Mouse (Mus musculus): Measurements from ENCODE around the gene Rnf38.

Rnf38 gene

DNA sequence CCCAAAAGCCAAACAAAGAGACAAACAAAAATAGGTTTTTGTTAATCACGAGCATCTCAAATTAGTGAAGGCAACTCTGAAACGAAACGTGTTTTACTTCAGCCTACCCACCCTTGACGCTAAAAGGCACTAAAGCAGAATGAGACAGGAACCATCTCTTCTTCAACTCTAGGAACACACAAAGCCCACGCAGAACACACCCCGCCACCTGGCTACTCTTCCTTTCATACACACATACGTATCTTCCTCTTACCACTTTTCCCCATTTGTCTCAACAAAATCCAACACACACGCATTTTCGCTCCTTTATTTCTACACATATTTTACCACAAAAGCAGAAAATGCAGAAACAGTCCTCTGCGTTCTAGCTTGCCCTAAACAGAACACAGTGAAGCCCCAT lies 8.5 kb downstream of the Rnf38 start:
- in situ Hi-C loops (cut with MboI; ENCODE audit: low sequenced_read_pairs): no loop called here

GRCm38 (mm10) chr4:44224141-44224540 lies 9.4 kb downstream of the Rnf38 start:
- in situ Hi-C loops (cut with MboI; ENCODE audit: low sequenced_read_pairs): no loop called here

DNA sequence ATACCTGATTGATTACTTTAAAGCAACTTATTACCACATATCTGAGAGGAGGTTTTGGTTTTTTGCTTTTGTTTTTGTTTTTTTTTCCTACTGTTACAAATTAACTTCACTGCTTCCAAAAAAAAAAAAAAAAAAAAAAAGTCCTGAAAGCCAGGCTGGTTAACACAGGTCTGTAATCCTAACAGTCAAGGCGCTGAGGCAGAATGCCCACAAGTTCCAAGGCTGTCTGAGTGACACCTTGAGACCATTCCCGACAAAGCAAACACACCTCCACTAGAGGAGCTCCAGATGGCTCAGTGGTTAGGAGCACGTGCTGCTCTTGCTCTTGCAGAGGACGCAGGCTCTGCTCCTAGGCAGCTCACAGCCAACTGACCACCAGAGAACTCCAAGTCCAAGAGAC lies 10.1 kb downstream of the Rnf38 start:
- in situ Hi-C loops (cut with MboI; ENCODE audit: low sequenced_read_pairs): no loop called here

- in situ Hi-C loops (cut with MboI; ENCODE audit: low sequenced_read_pairs): no loop called here
Measured at GRCm38 (mm10) chr4:44216797-44217442, 16.7 kb downstream of the Rnf38 start.

DNA sequence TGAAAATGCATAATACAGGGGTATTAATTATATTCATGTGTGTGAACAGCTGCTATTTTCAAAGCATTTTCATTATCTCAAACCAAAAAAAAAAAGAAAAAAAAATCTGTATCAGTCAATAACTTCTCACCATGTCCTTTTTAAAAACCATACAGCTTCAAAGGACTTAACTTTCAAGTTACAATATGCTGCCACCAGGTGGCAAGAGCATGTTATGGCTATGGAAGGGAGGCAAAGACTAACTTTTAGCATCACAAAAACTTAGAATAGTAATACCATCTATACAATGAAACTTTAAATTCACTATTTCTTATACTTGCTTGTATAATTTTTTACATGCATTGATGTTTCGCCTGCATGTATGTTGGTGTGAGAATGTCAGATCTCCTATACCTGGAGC lies 33.6 kb downstream of the Rnf38 start:
- in situ Hi-C loops (cut with MboI; ENCODE audit: low sequenced_read_pairs): no loop called here

DNA sequence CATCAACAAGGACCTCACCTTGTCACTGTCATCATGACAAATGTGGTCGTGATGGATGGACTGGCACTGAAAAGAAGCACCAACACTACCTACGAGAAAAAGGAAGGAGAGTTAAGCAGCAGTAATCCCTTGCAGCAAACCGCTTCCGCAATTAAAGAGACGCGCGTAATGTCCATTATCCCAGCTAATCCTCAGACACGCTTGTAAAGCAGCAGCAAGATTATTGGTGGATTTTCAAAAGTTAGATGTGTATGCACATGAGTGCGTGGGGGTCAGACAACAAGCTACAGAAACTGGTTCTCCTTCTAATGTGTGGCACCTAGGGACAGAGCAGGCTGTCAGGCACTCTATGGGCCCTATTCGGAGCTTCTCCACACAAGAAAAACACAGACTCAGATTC lies 46.2 kb downstream of the Rnf38 start:
- in situ Hi-C loops (cut with MboI; ENCODE audit: low sequenced_read_pairs): no loop called here

GRCm38 (mm10) chr4:44183862-44184261 lies 49.7 kb downstream of the Rnf38 start:
- in situ Hi-C loops (cut with MboI; ENCODE audit: low sequenced_read_pairs): no loop called here

DNA sequence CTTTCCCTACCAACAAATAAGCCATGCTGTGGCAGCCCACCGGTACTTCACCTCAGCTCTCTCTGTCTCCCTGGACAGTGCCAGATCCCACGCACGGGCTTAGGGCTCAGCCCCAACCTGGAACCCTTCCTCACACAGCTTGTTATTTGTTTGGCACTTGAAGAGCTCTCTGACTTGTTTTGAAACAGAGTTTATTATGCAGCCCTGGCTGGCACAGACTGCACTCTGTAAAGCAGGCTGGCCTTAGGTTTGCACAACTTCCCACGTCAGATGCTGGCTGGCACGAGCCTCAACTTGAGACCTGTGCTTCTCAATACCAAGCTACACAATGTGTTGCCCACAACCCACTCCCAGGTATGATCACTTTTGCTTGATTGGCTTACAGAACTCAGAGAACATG lies 53.8 kb downstream of the Rnf38 start:
- in situ Hi-C loops (cut with MboI; ENCODE audit: low sequenced_read_pairs): loop anchor here (5.0 kb wide), 1 partner anchor 113 kb away; no protein-coding TSS in a partner anchor

DNA sequence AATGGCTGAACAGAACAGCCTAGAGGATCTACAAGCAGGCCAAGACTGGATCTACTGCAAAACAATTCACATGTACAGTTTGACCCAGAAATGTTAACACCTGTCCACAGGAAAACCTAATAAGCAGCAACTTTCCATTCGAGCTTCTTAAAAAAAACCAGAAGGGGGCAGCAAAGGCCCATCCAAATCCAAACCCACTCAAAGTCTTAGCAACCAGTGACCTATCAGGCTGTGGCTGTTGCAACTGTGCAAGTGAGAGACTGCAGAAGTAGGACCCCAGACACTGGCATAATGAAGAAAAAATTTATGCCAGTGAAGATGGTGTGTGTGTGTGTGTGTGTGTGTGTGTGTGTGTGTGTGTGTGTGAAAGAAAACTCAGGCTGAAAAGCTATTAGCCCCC lies 60.4 kb downstream of the Rnf38 start:
- in situ Hi-C loops (cut with MboI; ENCODE audit: low sequenced_read_pairs): no loop called here

DNA sequence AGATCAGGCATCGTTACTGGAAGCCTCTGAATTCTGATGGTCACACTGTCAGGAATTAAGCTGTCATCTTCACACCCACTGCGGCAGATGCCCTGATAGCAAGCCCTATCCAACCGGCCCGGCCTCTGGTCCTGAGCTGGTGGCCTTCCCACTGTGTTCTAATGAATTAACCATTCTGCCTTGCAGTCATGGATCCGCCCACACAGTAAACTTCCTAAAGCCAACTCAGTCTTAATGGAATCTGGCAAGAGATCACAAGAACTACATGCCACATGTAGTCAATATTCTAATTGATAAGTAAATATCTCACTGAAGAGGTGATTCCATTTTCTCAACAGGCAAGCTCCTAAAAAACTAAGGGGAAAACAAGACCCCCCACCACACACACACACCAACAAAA lies 60.9 kb downstream of the Rnf38 start:
- in situ Hi-C loops (cut with MboI; ENCODE audit: low sequenced_read_pairs): no loop called here

- in situ Hi-C loops (cut with MboI; ENCODE audit: low sequenced_read_pairs): no loop called here
Measured at GRCm38 (mm10) chr4:44169884-44170283, 63.7 kb downstream of the Rnf38 start.

- in situ Hi-C loops (cut with MboI; ENCODE audit: low sequenced_read_pairs): no loop called here
Measured at GRCm38 (mm10) chr4:44168816-44169215, 64.8 kb downstream of the Rnf38 start.

DNA sequence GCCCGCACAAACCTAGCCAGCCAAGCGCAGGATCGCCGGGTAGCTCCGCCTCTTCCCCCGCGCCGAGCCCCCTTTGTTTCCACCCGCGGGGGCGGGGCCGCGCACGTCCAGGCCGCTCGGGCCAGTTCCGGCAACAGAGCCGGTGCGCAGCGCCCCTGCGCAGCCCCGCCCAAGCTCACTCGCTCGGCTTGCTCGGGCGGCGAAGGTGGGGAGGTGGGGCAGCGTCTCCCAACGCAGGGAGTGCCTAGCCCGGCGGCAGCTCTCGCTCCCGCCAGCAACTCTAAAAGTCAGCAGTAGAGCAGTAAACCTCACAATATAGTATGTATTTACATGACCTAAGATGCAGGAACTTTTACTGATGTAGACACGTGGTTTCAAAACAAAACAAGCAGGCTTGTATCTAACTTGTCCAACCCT lies 65.3 kb downstream of the Rnf38 start:
- in situ Hi-C loops (cut with MboI; ENCODE audit: low sequenced_read_pairs): no loop called here

DNA sequence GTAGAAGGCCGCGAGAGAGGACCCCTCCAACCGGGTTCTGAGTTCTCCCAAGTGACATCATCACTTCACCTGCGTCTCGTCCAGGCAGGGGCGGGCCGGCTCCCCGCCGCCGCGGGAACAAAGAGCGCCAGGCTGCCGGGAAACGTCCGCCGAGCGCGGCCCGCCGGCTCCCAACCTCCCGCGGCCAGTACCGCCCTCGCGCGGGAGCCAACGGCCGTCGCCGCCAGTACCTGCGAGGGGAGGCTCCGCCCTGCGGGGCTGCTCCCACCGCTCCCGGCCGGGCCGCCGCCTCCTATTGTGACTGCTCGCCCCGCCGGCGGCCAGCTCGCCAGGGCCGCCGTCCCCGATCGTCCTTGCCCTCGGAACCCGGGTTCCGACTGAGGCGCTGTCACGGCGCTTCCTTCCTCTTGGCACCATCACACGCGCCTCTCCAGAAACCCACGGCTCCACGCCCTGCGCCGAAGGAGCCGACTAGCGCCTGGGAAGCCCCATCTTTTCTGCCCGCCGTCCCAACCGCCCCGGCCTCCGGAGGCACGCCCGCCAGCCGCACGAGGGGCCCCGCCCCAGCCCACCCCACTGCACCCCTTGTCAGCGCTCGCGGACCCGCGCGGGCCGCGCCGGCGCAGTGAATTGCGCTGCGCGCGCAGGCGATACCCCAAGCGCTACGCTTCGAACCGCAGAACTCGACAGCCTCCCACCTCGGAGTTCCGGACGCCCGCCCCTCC lies 66.0 kb downstream of the Rnf38 start:
- in situ Hi-C loops (cut with MboI; ENCODE audit: low sequenced_read_pairs): no loop called here

- in situ Hi-C loops (cut with MboI; ENCODE audit: low sequenced_read_pairs): no loop called here
Measured at GRCm38 (mm10) chr4:44166702-44167396, 66.7 kb downstream of the Rnf38 start.

DNA sequence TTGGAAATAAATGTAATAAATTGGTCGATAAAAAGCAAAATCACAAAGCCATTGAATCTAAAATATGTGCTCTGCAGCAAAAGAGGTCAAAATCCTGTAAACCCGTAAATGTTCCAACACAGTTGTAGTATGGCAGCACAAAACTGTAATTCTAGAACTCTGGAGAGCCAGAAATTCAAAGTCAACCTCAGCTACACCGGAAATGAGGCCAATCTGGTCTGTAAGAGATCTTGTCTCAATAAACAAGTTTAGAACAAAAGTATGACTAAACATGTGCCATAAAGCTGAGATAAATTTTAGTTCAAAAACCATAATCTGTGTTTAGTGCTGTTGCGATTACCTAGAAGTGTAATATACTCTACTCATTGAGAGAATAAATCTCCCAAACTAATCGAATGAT lies 69.0 kb downstream of the Rnf38 start:
- in situ Hi-C loops (cut with MboI; ENCODE audit: low sequenced_read_pairs): no loop called here

DNA sequence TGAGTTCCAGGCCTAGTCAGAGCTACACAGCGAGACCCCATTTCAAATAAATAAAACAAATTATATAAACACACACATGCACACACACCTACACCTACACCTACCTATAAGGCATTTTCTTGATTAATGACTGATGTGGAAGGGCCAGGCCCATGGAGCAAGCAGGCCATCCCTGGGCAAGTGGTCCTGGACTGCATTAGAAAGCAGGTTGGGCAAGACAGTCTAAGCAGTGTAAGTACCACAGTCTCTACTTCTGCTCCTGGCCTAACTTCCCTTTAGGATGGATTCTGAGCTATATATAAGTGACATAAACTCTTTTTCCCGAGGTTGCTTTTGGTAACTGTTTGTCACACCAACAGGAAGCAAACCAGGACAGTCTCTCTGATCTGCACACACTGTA lies 70.6 kb downstream of the Rnf38 start:
- in situ Hi-C loops (cut with MboI; ENCODE audit: low sequenced_read_pairs): no loop called here

DNA sequence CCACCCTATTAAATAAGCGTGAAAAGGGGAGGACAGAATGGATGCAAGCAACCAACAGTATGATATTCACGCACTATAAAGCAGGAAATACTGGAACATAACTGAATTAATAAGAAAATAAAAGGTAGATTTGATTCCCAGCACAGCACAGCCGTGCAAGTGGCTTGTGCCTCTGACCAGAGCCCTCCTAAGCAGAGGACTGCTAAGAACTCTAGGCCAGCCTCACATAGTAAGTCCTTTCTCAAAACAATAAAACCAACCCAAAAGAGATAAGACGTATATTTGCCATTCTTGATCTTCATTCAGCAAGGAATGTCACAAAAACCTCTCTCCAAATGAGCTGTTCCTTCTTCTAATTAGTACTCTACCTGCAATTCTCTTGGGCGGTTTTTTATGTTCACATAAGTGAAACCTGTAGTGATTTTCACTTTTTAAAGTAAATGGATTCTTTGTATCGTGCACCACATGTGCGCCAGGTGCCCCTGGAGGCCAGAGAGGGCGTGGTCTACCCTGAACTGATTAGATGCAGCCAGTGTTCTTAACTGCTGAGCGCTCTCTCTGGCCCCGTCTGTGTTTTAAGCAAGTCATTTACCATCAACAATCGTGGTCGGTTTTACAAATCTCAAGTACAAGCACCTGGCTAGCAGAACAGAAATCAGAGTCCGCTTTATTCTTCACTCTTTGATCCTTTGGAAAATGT lies 72.4 kb downstream of the Rnf38 start:
- in situ Hi-C loops (cut with MboI; ENCODE audit: low sequenced_read_pairs): no loop called here

DNA sequence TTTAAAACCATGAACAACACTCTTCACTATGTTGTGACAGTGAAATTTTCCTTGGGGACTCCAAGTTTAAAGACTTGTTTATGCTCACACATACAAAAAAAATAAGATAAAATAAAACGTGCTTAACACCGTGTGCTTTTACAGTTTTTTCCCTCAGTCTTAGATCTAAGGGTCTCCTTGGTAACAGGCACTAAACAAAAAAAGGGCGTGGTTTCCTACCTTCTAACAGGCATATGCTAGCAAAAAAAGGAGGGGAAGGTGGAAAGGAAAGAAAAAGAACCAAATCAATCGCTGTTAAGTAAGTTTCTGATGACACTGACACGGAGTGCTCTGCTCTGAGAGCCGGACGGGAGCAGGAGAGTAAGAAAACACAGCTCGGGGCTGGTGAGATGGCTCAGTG lies 73.8 kb downstream of the Rnf38 start:
- in situ Hi-C loops (cut with MboI; ENCODE audit: low sequenced_read_pairs): no loop called here

DNA sequence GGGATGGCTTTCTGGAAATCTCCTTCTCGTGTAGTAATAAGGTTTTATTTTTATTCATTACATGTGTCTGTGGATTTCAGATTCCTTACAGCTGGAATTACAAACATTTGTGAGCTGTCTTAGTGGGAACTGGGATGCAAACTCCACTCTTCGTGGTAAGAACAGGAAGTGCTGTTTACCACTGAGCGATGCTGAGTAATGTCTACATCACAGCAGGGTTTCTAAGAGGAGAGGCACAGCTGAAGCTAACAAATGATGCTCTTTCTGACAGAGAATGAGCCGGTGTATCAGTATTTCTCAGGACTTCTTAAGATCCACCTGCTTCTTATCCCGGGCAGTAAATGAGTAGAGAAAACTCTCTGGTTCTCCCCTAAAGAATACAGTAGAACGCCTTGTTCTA lies 77.1 kb downstream of the Rnf38 start:
- in situ Hi-C loops (cut with MboI; ENCODE audit: low sequenced_read_pairs): no loop called here

GRCm38 (mm10) chr4:44154884-44155283 lies 78.7 kb downstream of the Rnf38 start:
- in situ Hi-C loops (cut with MboI; ENCODE audit: low sequenced_read_pairs): no loop called here
